8 mouse cellular contexts compared by ENCODE assay signal in the genomic region with DNA sequence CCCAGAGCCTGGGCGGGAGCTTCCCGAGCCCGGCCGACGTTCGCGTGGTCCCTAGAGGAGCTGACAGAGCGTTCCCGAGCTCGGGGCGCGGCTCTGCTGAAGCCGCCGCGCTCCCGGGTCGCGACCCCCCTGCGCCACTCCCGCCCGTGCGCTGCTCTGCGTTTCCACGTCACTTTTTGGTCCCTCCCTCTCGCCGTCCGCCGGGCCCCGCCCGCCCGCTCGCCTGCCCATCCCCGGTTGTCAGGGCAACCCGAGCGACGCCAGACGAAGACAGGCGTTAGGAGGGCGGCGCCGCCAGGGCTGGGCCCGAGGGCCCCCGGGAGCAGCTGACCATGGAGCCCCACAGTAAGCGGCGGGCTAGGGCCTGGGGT. TPM values are rescaled to one million over a fixed set of nuclear protein-coding genes. Genes with fewer than 3 reads are reported as not detected.
DNase-seq lines count a peak whose midpoint lies in the region; ATAC-seq and TF ChIP-seq lines count a peak whose summit lies in the region.

Gene Fank1 (plus strand): TSS at position 236 of the 371 bp plus-strand sequence.

- TF ChIP-seq CTCF in embryonic fibroblast, embryonic 13.5 days (IDR thresholded peaks at IDR 0.05; ENCODE audit: borderline replicate concordance, insufficient read depth, low read length), result no peak

- ATAC-seq in heart, embryonic 11.5 days (replicated peaks; ENCODE audit: insufficient number of reproducible peaks, low FRiP score, low TSS enrichment), result peak; percentile 96
- peak; percentile 93 for ATAC-seq in kidney, embryonic 16.5 days (ENCODE audit: low FRiP score, low TSS enrichment)
- ATAC-seq in liver, embryonic 13.5 days (ENCODE audit: low read depth), result peak; percentile 98
- peak; percentile 94 for ATAC-seq in stomach, embryonic 14.5 days (ENCODE audit: insufficient number of reproducible peaks, insufficient read depth, low FRiP score, low read depth)

- peak within 1 kb of the TSS; percentile 65 for H3K4me3 ChIP-seq in embryonic fibroblast, embryonic 13.5 days (ENCODE audit: insufficient read depth, low read length)
- H3K4me3 ChIP-seq in heart, embryonic 11.5 days (ENCODE audit: low read depth, low read length), result peak within 1 kb of the TSS; percentile 91
- peak within 1 kb of the TSS; percentile 83 for H3K4me3 ChIP-seq in kidney, embryonic 16.5 days (ENCODE audit: low read length)
- H3K4me3 ChIP-seq in liver, embryonic 13.5 days (replicated peaks), result peak within 1 kb of the TSS; percentile 87
- peak within 1 kb of the TSS; percentile 71 for H3K4me3 ChIP-seq in stomach, embryonic 14.5 days (ENCODE audit: low read depth, low read length)

- H3K9ac ChIP-seq in heart, embryonic 11.5 days (ENCODE audit: low read depth, low read length), result peak within 1 kb of the TSS; percentile 86
- H3K9ac ChIP-seq in kidney, embryonic 16.5 days (replicated peaks; ENCODE audit: low read length), result peak within 1 kb of the TSS; percentile 83
- H3K9ac ChIP-seq in liver, embryonic 13.5 days, result peak within 1 kb of the TSS; percentile 83
- peak within 1 kb of the TSS; percentile 55 for H3K9ac ChIP-seq in stomach, embryonic 14.5 days (replicated peaks; ENCODE audit: low read depth, low read length)

- 1% methylated on average over 44 of the region's 45 CpGs for WGBS in heart, embryonic 11.5 days (ENCODE audit: insufficient replicate concordance)
- WGBS in kidney, embryonic 16.5 days, result under 1% methylated on average over 41 of the region's 45 CpGs
- under 1% methylated on average over 44 of the region's 45 CpGs for WGBS in liver, embryonic 13.5 days (ENCODE audit: insufficient replicate concordance)
- WGBS in stomach, embryonic 14.5 days, result under 1% methylated on average over 45 of the region's 45 CpGs

- H3K4me1 ChIP-seq in embryonic fibroblast, embryonic 13.5 days (ENCODE audit: control insufficient read depth, insufficient read depth, low read length), result peaks cover 2% of the 10 kb centered on the region; the same call in 1 of the 2 replicates
- H3K4me1 ChIP-seq in heart, embryonic 11.5 days (ENCODE audit: control insufficient read depth, insufficient read depth, low read length), result peaks cover 5% of the 10 kb centered on the region; the same call in 1 of the 2 replicates
- peaks cover 10% of the 10 kb centered on the region for H3K4me1 ChIP-seq in kidney, embryonic 16.5 days (ENCODE audit: insufficient read depth, low read length)
- peaks cover 36% of the 10 kb centered on the region for H3K4me1 ChIP-seq in liver, embryonic 13.5 days (replicated peaks)
- no peaks in the 10 kb centered on the region; the same call in 1 of the 2 replicates for H3K4me1 ChIP-seq in stomach, embryonic 14.5 days (ENCODE audit: control insufficient read depth, insufficient read depth, low read length)

- H3K36me3 ChIP-seq in heart, embryonic 11.5 days (ENCODE audit: control insufficient read depth, insufficient read depth, low read length), result no peaks in the 10 kb centered on the region
- H3K36me3 ChIP-seq in kidney, embryonic 16.5 days (ENCODE audit: insufficient read depth, low read length), result no peaks in the 10 kb centered on the region
- no peaks in the 10 kb centered on the region for H3K36me3 ChIP-seq in liver, embryonic 13.5 days
- no peaks in the 10 kb centered on the region for H3K36me3 ChIP-seq in stomach, embryonic 14.5 days (ENCODE audit: control insufficient read depth, insufficient read depth, low read length)

- no peaks in the 10 kb centered on the region for H3K9me3 ChIP-seq in heart, embryonic 11.5 days (replicated peaks; ENCODE audit: control insufficient read depth, low read length)
- H3K9me3 ChIP-seq in kidney, embryonic 16.5 days (ENCODE audit: low read length), result no peaks in the 10 kb centered on the region
- H3K9me3 ChIP-seq in liver, embryonic 13.5 days (replicated peaks), result no peaks in the 10 kb centered on the region
- no peaks in the 10 kb centered on the region for H3K9me3 ChIP-seq in stomach, embryonic 14.5 days (ENCODE audit: control insufficient read depth, low read depth, low read length)

- peak; percentile 90 for DNase-seq in CD4-positive helper T cell, adult 2 months (ENCODE audit: low read depth, low spot score)
- peak; percentile 94 for DNase-seq in brain, adult 2 months (ENCODE audit: low read depth, low spot score)
- DNase-seq in liver, embryonic 13.5 days, result peak; percentile 89
- peak; percentile 68 to 81 for DNase-seq in natural killer cell, adult 2 months (ENCODE audit: low spot score in 2 of 2)

- no peaks in the 10 kb centered on the region for H3K27me3 ChIP-seq in heart, embryonic 11.5 days (ENCODE audit: control insufficient read depth, insufficient read depth, low read length)
- peaks cover 12% of the 10 kb centered on the region for H3K27me3 ChIP-seq in kidney, embryonic 16.5 days (ENCODE audit: insufficient read depth, low read length)
- H3K27me3 ChIP-seq in liver, embryonic 13.5 days, result no peaks in the 10 kb centered on the region
- H3K27me3 ChIP-seq in stomach, embryonic 14.5 days (ENCODE audit: control insufficient read depth, insufficient read depth, low read length), result no peaks in the 10 kb centered on the region

- TF ChIP-seq POLR2A in embryonic fibroblast, embryonic 13.5 days (IDR thresholded peaks at IDR 0.05; ENCODE audit: low read depth, low read length), result peak; percentile 44; the same call in 1 of the 2 replicates

- H3K27ac ChIP-seq in embryonic fibroblast, embryonic 13.5 days (ENCODE audit: insufficient read depth, low read length), result no peak within 1 kb of the TSS
- peak within 1 kb of the TSS; percentile 57; the same call in 1 of the 2 replicates for H3K27ac ChIP-seq in heart, embryonic 11.5 days (ENCODE audit: low read depth, low read length)
- H3K27ac ChIP-seq in kidney, embryonic 16.5 days (ENCODE audit: low read length), result no peak within 1 kb of the TSS
- H3K27ac ChIP-seq in liver, embryonic 13.5 days, result peak within 1 kb of the TSS; percentile 50
- no peak within 1 kb of the TSS for H3K27ac ChIP-seq in stomach, embryonic 14.5 days (ENCODE audit: low read length)

- H3K4me2 ChIP-seq in heart, embryonic 11.5 days, result peak within 1 kb of the TSS; percentile 94
- peak within 1 kb of the TSS; percentile 86 for H3K4me2 ChIP-seq in kidney, embryonic 16.5 days (replicated peaks; ENCODE audit: low read depth, low read length)
- peak within 1 kb of the TSS; percentile 94 for H3K4me2 ChIP-seq in liver, embryonic 13.5 days
- H3K4me2 ChIP-seq in stomach, embryonic 14.5 days (replicated peaks; ENCODE audit: low read depth, low read length), result peak within 1 kb of the TSS; percentile 78

RNA-seq across cellular contexts. Expression of gene Fank1, which starts in this region (rescaled TPM):
- not detected in 2 replicates for polyA plus RNA-seq in embryonic fibroblast, embryonic 13.5 days (2011; ENCODE audit: insufficient read length, low read depth, missing spikeins)
- 0.10 TPM in 1 of 2 replicates, not detected in the other for polyA plus RNA-seq in heart, embryonic 11.5 days (2014; fragmentation: Nextera tagmentation; extraction: Ambion mirVana)
- polyA plus RNA-seq in kidney, embryonic 16.5 days (2015; fragmentation: Nextera tagmentation; extraction: Ambion mirVana), result 0.36 and 0.50 TPM in 2 replicates
- polyA plus RNA-seq in liver, embryonic 13.5 days (2015; fragmentation: Nextera tagmentation; extraction: Ambion mirVana), result not detected in 2 replicates
- polyA plus RNA-seq in stomach, embryonic 14.5 days (2014; fragmentation: Nextera tagmentation; extraction: Ambion mirVana), result 0.20 and 0.36 TPM in 2 replicates

Comparison
In these comparisons a context has a peak if more than half of its experiments do, and no peak if none do; other contexts are left out.
1. Peak in ATAC-seq, H3K4me3 ChIP-seq, H3K27ac ChIP-seq, H3K9ac ChIP-seq and H3K4me2 ChIP-seq in heart, embryonic 11.5 days; RNA of the gene not detected or under 1 TPM.
2. Peak in ATAC-seq, H3K4me3 ChIP-seq, H3K9ac ChIP-seq and H3K4me2 ChIP-seq in kidney, embryonic 16.5 days; RNA of the gene not detected or under 1 TPM.
3. Peak in DNase-seq, ATAC-seq, H3K4me3 ChIP-seq, H3K27ac ChIP-seq, H3K9ac ChIP-seq and H3K4me2 ChIP-seq in liver, embryonic 13.5 days; RNA of the gene not detected or under 1 TPM.
4. Peak in ATAC-seq, H3K4me3 ChIP-seq, H3K9ac ChIP-seq and H3K4me2 ChIP-seq in stomach, embryonic 14.5 days; RNA of the gene not detected or under 1 TPM.